Mouse (Mus musculus): ENCODE results near the gene 2900026A02Rik. TPM values are rescaled to one million over a fixed set of nuclear protein-coding genes. Genes with fewer than 3 reads are reported as not detected.

2900026A02Rik gene
- polyA plus RNA-seq, 1 experiment: 29.0 TPM

GRCm38 (mm10) chr5:113145171-113145570, 75.9 kb downstream of the 2900026A02Rik start:
- TF ChIP-seq CTCF (IDR thresholded peaks at IDR 0.05; ENCODE audit: borderline replicate concordance, insufficient read depth, low read length) (no peak), POLR2A (IDR thresholded peaks at IDR 0.05; ENCODE audit: low read depth, low read length) (no peak)
- peaks cover 3% of the 10 kb centered on the region; the same call in 1 of the 2 replicates for H3K4me1 ChIP-seq (ENCODE audit: control insufficient read depth, insufficient read depth, low read length)
- no peak overlapping the region for H3K4me3 ChIP-seq (ENCODE audit: insufficient read depth, low read length)
- no peak overlapping the region for H3K27ac ChIP-seq (ENCODE audit: insufficient read depth, low read length)

GRCm38 (mm10) chr5:113142486-113142885, 78.5 kb downstream of the 2900026A02Rik start:
- TF ChIP-seq CTCF (IDR thresholded peaks at IDR 0.05; ENCODE audit: borderline replicate concordance, insufficient read depth, low read length) (no peak), POLR2A (IDR thresholded peaks at IDR 0.05; ENCODE audit: low read depth, low read length) (no peak)
- no peak overlapping the region for H3K4me3 ChIP-seq (ENCODE audit: insufficient read depth, low read length)
- H3K4me1 ChIP-seq (ENCODE audit: control insufficient read depth, insufficient read depth, low read length): peaks cover 10% of the 10 kb centered on the region
- H3K27ac ChIP-seq (ENCODE audit: insufficient read depth, low read length): no peak overlapping the region

GRCm38 (mm10) chr5:113142018-113142417, 79.0 kb downstream of the 2900026A02Rik start:
- Histone ChIP-seq H3K27ac (ENCODE audit: insufficient read depth, low read length) (no peak overlapping the region), H3K4me3 (ENCODE audit: insufficient read depth, low read length) (no peak overlapping the region), H3K4me1 (ENCODE audit: control insufficient read depth, insufficient read depth, low read length) (peaks cover 12% of the 10 kb centered on the region)
- TF ChIP-seq POLR2A (IDR thresholded peaks at IDR 0.05; ENCODE audit: low read depth, low read length) (no peak), CTCF (IDR thresholded peaks at IDR 0.05; ENCODE audit: borderline replicate concordance, insufficient read depth, low read length) (no peak)

GRCm38 (mm10) chr5:113140872-113141271, 80.2 kb downstream of the 2900026A02Rik start:
- no peak overlapping the region for H3K4me3 ChIP-seq (ENCODE audit: insufficient read depth, low read length)
- no peak overlapping the region for H3K27ac ChIP-seq (ENCODE audit: insufficient read depth, low read length)
- H3K4me1 ChIP-seq (ENCODE audit: control insufficient read depth, insufficient read depth, low read length): peaks cover 12% of the 10 kb centered on the region
- TF ChIP-seq CTCF (IDR thresholded peaks at IDR 0.05; ENCODE audit: borderline replicate concordance, insufficient read depth, low read length) (no peak), POLR2A (IDR thresholded peaks at IDR 0.05; ENCODE audit: low read depth, low read length) (no peak)

GRCm38 (mm10) chr5:113140051-113140450, 81.0 kb downstream of the 2900026A02Rik start:
- no peak for TF ChIP-seq POLR2A (IDR thresholded peaks at IDR 0.05; ENCODE audit: low read depth, low read length)
- TF ChIP-seq CTCF (IDR thresholded peaks at IDR 0.05; ENCODE audit: borderline replicate concordance, insufficient read depth, low read length): no peak
- Histone ChIP-seq H3K4me1 (ENCODE audit: control insufficient read depth, insufficient read depth, low read length) (peaks cover 12% of the 10 kb centered on the region), H3K4me3 (ENCODE audit: insufficient read depth, low read length) (no peak overlapping the region), H3K27ac (ENCODE audit: insufficient read depth, low read length) (no peak overlapping the region)

- peak overlapping the region; percentile 49 for H3K4me3 ChIP-seq (ENCODE audit: insufficient read depth, low read length)
These were observed 81.8 kb downstream of the 2900026A02Rik start for GRCm38 (mm10) chr5:113139064-113139726.

GRCm38 (mm10) chr5:113138319-113139063, 82.5 kb downstream of the 2900026A02Rik start:
- peaks cover 12% of the 10 kb centered on the region for H3K4me1 ChIP-seq (ENCODE audit: control insufficient read depth, insufficient read depth, low read length)
- TF ChIP-seq POLR2A (IDR thresholded peaks at IDR 0.05; ENCODE audit: low read depth, low read length) (no peak), CTCF (IDR thresholded peaks at IDR 0.05; ENCODE audit: borderline replicate concordance, insufficient read depth, low read length) (0 out of 2 replicates have a peak, but pooled peaks have one; percentile 12)
- peak overlapping the region; percentile 49 for H3K4me3 ChIP-seq (ENCODE audit: insufficient read depth, low read length)
- H3K27ac ChIP-seq (ENCODE audit: insufficient read depth, low read length): no peak overlapping the region

More at GRCm38 (mm10) chr5:113139064-113139726, 81.8 kb downstream of the 2900026A02Rik start:
- TF ChIP-seq POLR2A (IDR thresholded peaks at IDR 0.05; ENCODE audit: low read depth, low read length) (no peak), CTCF (IDR thresholded peaks at IDR 0.05; ENCODE audit: borderline replicate concordance, insufficient read depth, low read length) (no peak)
- Histone ChIP-seq H3K4me1 (ENCODE audit: control insufficient read depth, insufficient read depth, low read length) (peaks cover 12% of the 10 kb centered on the region), H3K27ac (ENCODE audit: insufficient read depth, low read length) (no peak overlapping the region)

GRCm38 (mm10) chr5:113137691-113138318, 83.2 kb downstream of the 2900026A02Rik start:
- Histone ChIP-seq H3K27ac (ENCODE audit: insufficient read depth, low read length) (no peak overlapping the region), H3K4me3 (ENCODE audit: insufficient read depth, low read length) (peak overlapping the region; percentile 49), H3K4me1 (ENCODE audit: control insufficient read depth, insufficient read depth, low read length) (peaks cover 12% of the 10 kb centered on the region)
- TF ChIP-seq POLR2A (IDR thresholded peaks at IDR 0.05; ENCODE audit: low read depth, low read length) (no peak), CTCF (IDR thresholded peaks at IDR 0.05; ENCODE audit: borderline replicate concordance, insufficient read depth, low read length) (no peak)

- no peak for TF ChIP-seq CTCF (IDR thresholded peaks at IDR 0.05; ENCODE audit: borderline replicate concordance, insufficient read depth, low read length)
- no peak for TF ChIP-seq POLR2A (IDR thresholded peaks at IDR 0.05; ENCODE audit: low read depth, low read length)
- Histone ChIP-seq H3K4me3 (ENCODE audit: insufficient read depth, low read length) (peak overlapping the region; percentile 49; the same call in 1 of the 2 replicates), H3K27ac (ENCODE audit: insufficient read depth, low read length) (no peak overlapping the region), H3K4me1 (ENCODE audit: control insufficient read depth, insufficient read depth, low read length) (peaks cover 8% of the 10 kb centered on the region)
These were observed 84.0 kb downstream of the 2900026A02Rik start for GRCm38 (mm10) chr5:113136951-113137487.
